Mouse (Mus musculus) heart, embryonic 12.5 days (tissue): ENCODE data around the gene Comt. TPM values are rescaled to one million over a fixed set of nuclear protein-coding genes. Genes with fewer than 3 reads are reported as not detected.
A peak's percentile ranks its signal among the peaks of the same experiment; 100 is the strongest.

Experiments
- ATAC-seq: fragments of 200-750 bp; cut with Nextera tagmentation; 2 replicates; pipeline ENCODE4 v1.8.0; 2017; ENCODE audit warnings: moderate TSS enrichment, moderate library complexity; ENCODE audit not compliant: insufficient number of reproducible peaks, low FRiP score
- H3K27ac ChIP-seq: fragments of 300-500 bp; sonication (generic); 2 replicates; pipeline ENCODE4 v1.5.1; 2016; ENCODE audit warnings: mild to moderate bottlenecking, moderate library complexity; ENCODE audit not compliant: poor library complexity, severe bottlenecking
- H3K27me3 ChIP-seq: fragments of 300-500 bp; sonication (generic); replicated peaks from 2 replicates; pipeline ENCODE4 v1.6.1; 2016; ENCODE audit warnings: mild to moderate bottlenecking, moderate library complexity
- H3K36me3 ChIP-seq: fragments of 300-500 bp; sonication (generic); 2 replicates; pipeline ENCODE4 v1.6.1; 2016; ENCODE audit warnings: mild to moderate bottlenecking, moderate library complexity
- H3K4me1 ChIP-seq: fragments of 300-500 bp; sonication (generic); replicated peaks from 2 replicates; pipeline ENCODE4 v1.6.1; 2016; ENCODE audit warnings: mild to moderate bottlenecking
- H3K4me2 ChIP-seq: fragments of 300-500 bp; sonication (generic); 2 replicates; pipeline ENCODE4 v1.6.1; 2016; ENCODE audit warnings: mild to moderate bottlenecking, moderate library complexity
- H3K4me3 ChIP-seq: fragments of 300-500 bp; sonication (generic); 2 replicates; pipeline ENCODE4 v1.5.1; 2016; ENCODE audit warnings: mild to moderate bottlenecking
- H3K9ac ChIP-seq: fragments of 300-500 bp; sonication (generic); 2 replicates; pipeline ENCODE4 v1.6.1; 2016; ENCODE audit warnings: mild to moderate bottlenecking, moderate library complexity
- H3K9me3 ChIP-seq: fragments of 300-500 bp; sonication (generic); replicated peaks from 2 replicates; pipeline ENCODE4 v1.6.1; 2016; ENCODE audit warnings: mild to moderate bottlenecking, moderate library complexity
- WGBS: fragments of 180-500 bp; shearing (Covaris S2); methylation state at CpG from one replicate; pipeline ENCODE4 v1.1.7; 2016; 5-methylcytosine and 5-hydroxymethylcytosine counted together
- polyA plus RNA-seq: library from polyadenylated mRNA; unstranded; fragments of >200 nt; fragmentation: Nextera tagmentation; extraction: Ambion mirVana; gene quantifications from 2 replicates; pipeline ENCODE4 v1.2.1, GENCODE M21; 2016

Comt gene
- polyA plus RNA-seq, 1 experiment from 2014 or later: 90.8 TPM

- peaks cover 30% of the 10 kb centered on the region for H3K4me1 ChIP-seq
- H3K27me3 ChIP-seq: no peaks in the 10 kb centered on the region
- H3K4me2 ChIP-seq: no peak overlapping the region
- no peak for ATAC-seq
- no peak overlapping the region for H3K9ac ChIP-seq
- H3K4me3 ChIP-seq: no peak overlapping the region
- H3K9me3 ChIP-seq: no peaks in the 10 kb centered on the region
- H3K36me3 ChIP-seq: no peaks in the 10 kb centered on the region
- 67% methylated on average over 8 of the region's 8 CpGs for WGBS
- H3K27ac ChIP-seq: no peak overlapping the region
These were observed 47.2 kb downstream of the Comt start for GRCm38 (mm10) chr16:18379338-18380001.

- WGBS: 46% methylated on average over 1 of the region's 1 CpGs
- Histone ChIP-seq H3K27me3 (no peaks in the 10 kb centered on the region), H3K9me3 (no peaks in the 10 kb centered on the region), H3K4me3 (no peak overlapping the region), H3K27ac (no peak overlapping the region), H3K9ac (no peak overlapping the region), H3K36me3 (no peaks in the 10 kb centered on the region), H3K4me1 (peaks cover 28% of the 10 kb centered on the region), H3K4me2 (no peak overlapping the region)
- no peak for ATAC-seq
These were observed 48.2 kb downstream of the Comt start for GRCm38 (mm10) chr16:18378489-18378888.

GRCm38 (mm10) chr16:18377203-18377602 is 49.4 kb downstream of the Comt start:
- no peak overlapping the region for H3K4me2 ChIP-seq
- H3K9ac ChIP-seq: 0 out of 2 replicates have a peak overlapping the region, but pooled peaks have one; percentile 42
- H3K9me3 ChIP-seq: no peaks in the 10 kb centered on the region
- H3K36me3 ChIP-seq: no peaks in the 10 kb centered on the region
- peaks cover 25% of the 10 kb centered on the region for H3K4me1 ChIP-seq
- ATAC-seq: no peak
- 0 out of 2 replicates have a peak overlapping the region, but pooled peaks have one; percentile 10 for H3K27ac ChIP-seq
- no peak overlapping the region for H3K4me3 ChIP-seq
- 25% methylated on average over 3 of the region's 3 CpGs for WGBS
- H3K27me3 ChIP-seq: no peaks in the 10 kb centered on the region

GRCm38 (mm10) chr16:18376297-18376954 is 50.2 kb downstream of the Comt start:
- Histone ChIP-seq H3K4me2 (no peak overlapping the region), H3K27me3 (no peaks in the 10 kb centered on the region), H3K36me3 (no peaks in the 10 kb centered on the region), H3K9me3 (no peaks in the 10 kb centered on the region), H3K4me1 (peaks cover 25% of the 10 kb centered on the region), H3K9ac (no peak overlapping the region), H3K27ac (no peak overlapping the region), H3K4me3 (no peak overlapping the region)
- no peak for ATAC-seq
- 74% methylated on average over 6 of the region's 7 CpGs for WGBS

- H3K27ac ChIP-seq: no peak overlapping the region
These were observed 53.0 kb downstream of the Comt start for GRCm38 (mm10) chr16:18373632-18374031.

GRCm38 (mm10) chr16:18370197-18370596 is 56.5 kb downstream of the Comt start:
- ATAC-seq: no peak
- 0 out of 2 replicates have a peak, but pooled peaks cover 4% of the 10 kb centered on the region for H3K4me1 ChIP-seq
- no peak overlapping the region for H3K4me3 ChIP-seq
- H3K9ac ChIP-seq: no peak overlapping the region
- no peak overlapping the region for H3K27ac ChIP-seq
- no peaks in the 10 kb centered on the region for H3K36me3 ChIP-seq
- H3K4me2 ChIP-seq: no peak overlapping the region
- no peaks in the 10 kb centered on the region for H3K9me3 ChIP-seq
- 61% methylated on average over 3 of the region's 3 CpGs for WGBS
- H3K27me3 ChIP-seq: no peaks in the 10 kb centered on the region

More at GRCm38 (mm10) chr16:18373632-18374031, 53.0 kb downstream of the Comt start:
- Histone ChIP-seq H3K9ac (no peak overlapping the region), H3K9me3 (no peaks in the 10 kb centered on the region), H3K4me1 (peaks cover 14% of the 10 kb centered on the region), H3K4me2 (no peak overlapping the region), H3K4me3 (no peak overlapping the region), H3K27me3 (no peaks in the 10 kb centered on the region), H3K36me3 (no peaks in the 10 kb centered on the region)
- 88% methylated on average over 4 of the region's 4 CpGs for WGBS
- ATAC-seq: no peak

- Histone ChIP-seq H3K9ac (no peak overlapping the region), H3K27ac (no peak overlapping the region), H3K4me3 (no peak overlapping the region), H3K27me3 (no peaks in the 10 kb centered on the region), H3K36me3 (no peaks in the 10 kb centered on the region), H3K4me1 (0 out of 2 replicates have a peak, but pooled peaks cover 4% of the 10 kb centered on the region), H3K9me3 (0 out of 2 replicates have a peak, but pooled peaks cover 4% of the 10 kb centered on the region), H3K4me2 (no peak overlapping the region)
- 84% methylated on average over 4 of the region's 4 CpGs for WGBS
- no peak for ATAC-seq
These were observed 59.8 kb downstream of the Comt start for GRCm38 (mm10) chr16:18366849-18367248.

- Histone ChIP-seq H3K9me3 (0 out of 2 replicates have a peak, but pooled peaks cover 4% of the 10 kb centered on the region), H3K4me3 (no peak overlapping the region), H3K4me1 (no peaks in the 10 kb centered on the region), H3K4me2 (no peak overlapping the region), H3K27me3 (no peaks in the 10 kb centered on the region), H3K27ac (no peak overlapping the region), H3K9ac (no peak overlapping the region), H3K36me3 (no peaks in the 10 kb centered on the region)
- no peak for ATAC-seq
- 74% methylated on average over 8 of the region's 8 CpGs for WGBS
These were observed 63.7 kb downstream of the Comt start for GRCm38 (mm10) chr16:18362948-18363347.

GRCm38 (mm10) chr16:18360151-18360805 is 66.4 kb downstream of the Comt start:
- WGBS: 73% methylated on average over 6 of the region's 6 CpGs
- 0 out of 2 replicates have a peak, but pooled peaks cover 4% of the 10 kb centered on the region for H3K9me3 ChIP-seq
- H3K27me3 ChIP-seq: no peaks in the 10 kb centered on the region
- ATAC-seq: no peak
- H3K4me1 ChIP-seq: no peaks in the 10 kb centered on the region
- H3K9ac ChIP-seq: no peak overlapping the region
- H3K36me3 ChIP-seq: no peaks in the 10 kb centered on the region
- H3K27ac ChIP-seq: no peak overlapping the region
- H3K4me3 ChIP-seq: no peak overlapping the region
- no peak overlapping the region for H3K4me2 ChIP-seq

GRCm38 (mm10) chr16:18357977-18358376 is 68.7 kb downstream of the Comt start:
- WGBS: 72% methylated on average over 6 of the region's 6 CpGs
- Histone ChIP-seq H3K27ac (no peak overlapping the region), H3K4me1 (no peaks in the 10 kb centered on the region), H3K36me3 (no peaks in the 10 kb centered on the region), H3K9me3 (no peaks in the 10 kb centered on the region), H3K4me2 (no peak overlapping the region), H3K9ac (no peak overlapping the region), H3K4me3 (no peak overlapping the region), H3K27me3 (no peaks in the 10 kb centered on the region)
- no peak for ATAC-seq

- Histone ChIP-seq H3K4me1 (no peaks in the 10 kb centered on the region), H3K27ac (no peak overlapping the region), H3K9ac (no peak overlapping the region), H3K4me3 (no peak overlapping the region), H3K4me2 (no peak overlapping the region), H3K9me3 (no peaks in the 10 kb centered on the region), H3K27me3 (no peaks in the 10 kb centered on the region), H3K36me3 (no peaks in the 10 kb centered on the region)
- 88% methylated on average over 1 of the region's 1 CpGs for WGBS
- no peak for ATAC-seq
These were observed 69.7 kb downstream of the Comt start for GRCm38 (mm10) chr16:18356961-18357360.
